In genomic region chr1:130699937-130700633, GRCm38 (mm10) we compare ENCODE assay signal across 12 mouse cellular contexts. TPM values are rescaled to one million over a fixed set of nuclear protein-coding genes. Genes with fewer than 3 reads are reported as not detected.
DNase-seq lines count a peak whose midpoint lies in the region; TF ChIP-seq lines count a peak whose summit lies in the region.
"Had no signal": no experiment of that assay in that cellular context is flagged by ENCODE, and none has a peak within 500 bp of the region (broad histone marks: within the 10 kb centered on the region; RNA-seq: fewer than 3 reads in every experiment).

No protein-coding gene starts in this region.

- no peak overlapping the region for H3K4me3 ChIP-seq in cerebellum, adult 2 months (replicated peaks; ENCODE audit: insufficient read depth, low read depth, low read length)
- no peak overlapping the region for H3K4me3 ChIP-seq in layer of hippocampus, adult 2 months
- H3K4me3 ChIP-seq: limb, embryonic 13.5 days had no signal

- H3K27ac ChIP-seq in cerebellum, adult 2 months (ENCODE audit: insufficient read depth, low read length): no peak overlapping the region
- peak overlapping the region; percentile 18; the same call in 1 of the 2 replicates for H3K27ac ChIP-seq in layer of hippocampus, adult 2 months
- H3K27ac ChIP-seq: limb, embryonic 13.5 days had no signal

- intact Hi-C loops in gastrocnemius, postnatal 14 days (cut with DNase I; ENCODE audit: low total_unique reads): loop anchor here (10.0 kb wide), 1 partner anchor 85 kb away; no protein-coding TSS in a partner anchor

- H3K27me3 ChIP-seq in cerebellum, adult 2 months (ENCODE audit: control insufficient read depth, insufficient read depth, low read length): no peaks in the 10 kb centered on the region
- H3K27me3 ChIP-seq: CH12.LX; limb, embryonic 13.5 days had no signal

- no peaks in the 10 kb centered on the region for H3K4me1 ChIP-seq in cerebellum, adult 2 months (ENCODE audit: control insufficient read depth, insufficient read depth, low read length)
- H3K4me1 ChIP-seq: limb, embryonic 13.5 days had no signal

- no peak for TF ChIP-seq CTCF in cerebellum, adult 2 months (IDR thresholded peaks at IDR 0.05; ENCODE audit: borderline replicate concordance, insufficient read depth, low read depth, low read length)
- no peak for TF ChIP-seq CTCF in layer of hippocampus, adult 2 months (conservative IDR thresholded peaks at IDR 0.05)

- no peak for TF ChIP-seq POLR2A in cerebellum, adult 2 months (IDR thresholded peaks at IDR 0.05; ENCODE audit: borderline replicate concordance, insufficient read depth, low read length)

- WGBS in cerebellum, adult 2 months: 45% methylated on average over 10 of the region's 10 CpGs

- DNase-seq in gastrocnemius, postnatal 10 days: peak; percentile 7
- DNase-seq in gastrocnemius, postnatal 14 days: no peak
- peak; percentile 67 to 71 for DNase-seq in cerebellum, adult 2 months
- peak in 1 of 2 experiments; percentile 36 for DNase-seq in layer of hippocampus, adult 2 months (ENCODE audit: low spot score in 2 of 2)
- DNase-seq in right cerebral cortex, postnatal 14 days: peak; percentile 18
- no peak for DNase-seq in c-Kit-positive CD71-positive TER-119-positive erythroid progenitor cells, embryonic 14.5 days (ENCODE audit: low spot score)
- DNase-seq in kidney, adult 11 months: no peak
- DNase-seq in embryo, embryonic 10.5 days (ENCODE audit: low spot score): no peak

RNA-seq across cellular contexts. Expression of gene Gm29427, which starts 15.5 kb away (rescaled TPM):
- total RNA-seq in gastrocnemius, postnatal 10 days (2021): not detected
- total RNA-seq in gastrocnemius, postnatal 14 days (2021): under 1 TPM in 1 of 2 experiments, not detected in 1; 0.16 TPM
- not detected in 2 replicates for polyA plus RNA-seq in cerebellum, adult 2 months (2012; rRNA removed)
- total RNA-seq in layer of hippocampus, adult 2 months (2021): not detected
- total RNA-seq: CH12.LX; monocyte, adult 5-6 weeks had no signal
- polyA plus RNA-seq: limb, embryonic 13.5 days; spleen, adult 2 months had no signal

RNA-seq across cellular contexts. Expression of gene Yod1, which starts 17.0 kb away (rescaled TPM):
- total RNA-seq in gastrocnemius, postnatal 10 days (2021): 1 to 10 TPM; 3.8 to 4.5 TPM
- total RNA-seq in gastrocnemius, postnatal 14 days (2021): 1 to 10 TPM; 3.3 to 3.7 TPM
- 7.6 and 7.8 TPM in 2 replicates for polyA plus RNA-seq in cerebellum, adult 2 months (2012; rRNA removed)
- 10 to 100 TPM; 17.9 to 18.0 TPM for total RNA-seq in layer of hippocampus, adult 2 months (2021)

RNA-seq across cellular contexts. Expression of gene Pfkfb2, which starts 29.0 kb away (rescaled TPM):
- total RNA-seq in gastrocnemius, postnatal 10 days (2021): 10 to 100 TPM in 1 of 2 experiments, 1 to 10 TPM in 1; 9.2 to 13.9 TPM
- total RNA-seq in gastrocnemius, postnatal 14 days (2021): 10 to 100 TPM in 1 of 2 experiments, 1 to 10 TPM in 1; 10.0 to 10.7 TPM
- polyA plus RNA-seq in cerebellum, adult 2 months (2012; rRNA removed): 42.6 and 42.8 TPM in 2 replicates
- 10 to 100 TPM; 45.6 to 51.7 TPM for total RNA-seq in layer of hippocampus, adult 2 months (2021)

RNA-seq across cellular contexts. Expression of gene AA986860, which starts 31.7 kb away (rescaled TPM):
- total RNA-seq in gastrocnemius, postnatal 10 days (2021): under 1 TPM; 0.68 to 0.88 TPM
- under 1 TPM; 0.44 to 0.49 TPM for total RNA-seq in gastrocnemius, postnatal 14 days (2021)
- 2.9 TPM in 2 replicates for polyA plus RNA-seq in cerebellum, adult 2 months (2012; rRNA removed)
- 1 to 10 TPM; 1.4 to 1.6 TPM for total RNA-seq in layer of hippocampus, adult 2 months (2021)

RNA-seq across cellular contexts. Expression of gene C4bp, which starts 38.7 kb away (rescaled TPM):
- under 1 TPM in 1 of 2 experiments, not detected in 1; 0.11 TPM for total RNA-seq in gastrocnemius, postnatal 10 days (2021)
- total RNA-seq in gastrocnemius, postnatal 14 days (2021): not detected
- not detected in 2 replicates for polyA plus RNA-seq in cerebellum, adult 2 months (2012; rRNA removed)
- total RNA-seq in layer of hippocampus, adult 2 months (2021): under 1 TPM; 0.38 to 0.66 TPM
- total RNA-seq: monocyte, adult 5-6 weeks had no signal
- polyA plus RNA-seq: limb, embryonic 13.5 days; spleen, adult 2 months had no signal

Comparison
In these comparisons a context has a peak if more than half of its experiments do, and no peak if none do; other contexts are left out.
1. DNase-seq: peak in gastrocnemius, postnatal 10 days (single experiment), cerebellum, adult 2 months (2 of 2) and right cerebral cortex, postnatal 14 days (single experiment); none in gastrocnemius, postnatal 14 days (single experiment), c-Kit-positive CD71-positive TER-119-positive erythroid progenitor cells, embryonic 14.5 days (single experiment), kidney, adult 11 months (single experiment) and embryo, embryonic 10.5 days (single experiment).